Mouse (Mus musculus): ENCODE measurements around the gene Mga. TPM values are rescaled to one million over a fixed set of nuclear protein-coding genes. Genes with fewer than 3 reads are reported as not detected.

Gene Mga
- total and polyA plus RNA-seq, 2 experiments from 2014 or later: 11.4 to 76.4 TPM

- no peaks in the 10 kb centered on the region for H3K4me1 ChIP-seq (ENCODE audit: insufficient read depth, low read length)
- H3K9me3 ChIP-seq (ENCODE audit: low read length): no peaks in the 10 kb centered on the region
- 68% methylated on average over 8 of the region's 8 CpGs for WGBS
- no peak overlapping the region for H3K4me2 ChIP-seq (ENCODE audit: low read depth, low read length)
- H3K4me3 ChIP-seq (ENCODE audit: low read length): no peak overlapping the region
- no peak overlapping the region for H3K27ac ChIP-seq
- no peak for TF ChIP-seq CTCF (IDR thresholded peaks at IDR 0.05; ENCODE audit: low read depth)
- 0 out of 2 replicates have a peak, but pooled peaks cover 4% of the 10 kb centered on the region for H3K36me3 ChIP-seq (ENCODE audit: insufficient read depth, low read length)
- DNase-seq (ENCODE audit: low spot score): no peak
- no peak for ATAC-seq
- no peaks in the 10 kb centered on the region for H3K27me3 ChIP-seq (ENCODE audit: insufficient read depth, low read length)
- H3K9ac ChIP-seq (replicated peaks; ENCODE audit: low read length): no peak overlapping the region
These were observed 88.8 kb downstream of the Mga start for GRCm38 (mm10) chr2:119985871-119986270.

DNA sequence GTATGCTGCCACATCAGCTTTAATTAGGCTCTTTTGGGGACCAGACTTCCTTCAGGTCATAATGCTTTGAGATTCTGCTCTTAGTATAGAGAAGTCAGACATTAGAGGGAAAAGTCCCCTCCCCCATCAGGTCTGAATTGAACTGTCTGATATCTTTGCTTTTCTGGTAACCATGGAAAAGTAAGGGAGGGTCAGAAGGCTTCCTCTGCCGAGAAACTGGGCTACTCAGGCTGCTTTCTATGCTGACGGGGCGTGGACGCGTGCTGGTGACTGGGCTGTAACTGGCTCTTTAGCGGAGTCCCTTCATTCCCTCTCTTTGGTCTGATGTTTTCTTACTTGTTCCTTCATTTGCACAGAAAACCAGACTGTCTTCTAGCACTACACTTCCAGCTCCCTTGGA is 89.3 kb downstream of the Mga start:
- Histone ChIP-seq H3K4me1 (ENCODE audit: insufficient read depth, low read length) (no peaks in the 10 kb centered on the region), H3K4me2 (ENCODE audit: low read depth, low read length) (no peak overlapping the region), H3K9me3 (ENCODE audit: low read length) (no peaks in the 10 kb centered on the region), H3K9ac (replicated peaks; ENCODE audit: low read length) (no peak overlapping the region), H3K27ac (no peak overlapping the region), H3K36me3 (ENCODE audit: insufficient read depth, low read length) (0 out of 2 replicates have a peak, but pooled peaks cover 4% of the 10 kb centered on the region), H3K4me3 (ENCODE audit: low read length) (no peak overlapping the region), H3K27me3 (ENCODE audit: insufficient read depth, low read length) (no peaks in the 10 kb centered on the region)
- ATAC-seq (no peak), DNase-seq (ENCODE audit: low spot score) (no peak)
- TF ChIP-seq CTCF (IDR thresholded peaks at IDR 0.05; ENCODE audit: low read depth): no peak
- WGBS: 64% methylated on average over 6 of the region's 6 CpGs

GRCm38 (mm10) chr2:119987441-119987840 is 90.4 kb downstream of the Mga start:
- no peak for TF ChIP-seq CTCF (IDR thresholded peaks at IDR 0.05; ENCODE audit: low read depth)
- H3K9ac ChIP-seq (replicated peaks; ENCODE audit: low read length): no peak overlapping the region
- ATAC-seq (no peak), DNase-seq (ENCODE audit: low spot score) (no peak)
- no peak overlapping the region for H3K4me3 ChIP-seq (ENCODE audit: low read length)
- WGBS: 98% methylated on average over 2 of the region's 2 CpGs
- 0 out of 2 replicates have a peak, but pooled peaks cover 4% of the 10 kb centered on the region for H3K36me3 ChIP-seq (ENCODE audit: insufficient read depth, low read length)
- H3K9me3 ChIP-seq (ENCODE audit: low read length): no peaks in the 10 kb centered on the region
- H3K4me2 ChIP-seq (ENCODE audit: low read depth, low read length): no peak overlapping the region
- H3K27me3 ChIP-seq (ENCODE audit: insufficient read depth, low read length): no peaks in the 10 kb centered on the region
- no peak overlapping the region for H3K27ac ChIP-seq
- H3K4me1 ChIP-seq (ENCODE audit: insufficient read depth, low read length): no peaks in the 10 kb centered on the region

GRCm38 (mm10) chr2:119988952-119989351 is 91.9 kb downstream of the Mga start:
- DNase-seq (ENCODE audit: low spot score) (no peak), ATAC-seq (no peak)
- 89% methylated on average over 4 of the region's 4 CpGs for WGBS
- no peak for TF ChIP-seq CTCF (IDR thresholded peaks at IDR 0.05; ENCODE audit: low read depth)
- no peaks in the 10 kb centered on the region for H3K9me3 ChIP-seq (ENCODE audit: low read length)
- no peak overlapping the region for H3K9ac ChIP-seq (replicated peaks; ENCODE audit: low read length)
- H3K4me1 ChIP-seq (ENCODE audit: insufficient read depth, low read length): no peaks in the 10 kb centered on the region
- no peaks in the 10 kb centered on the region for H3K27me3 ChIP-seq (ENCODE audit: insufficient read depth, low read length)
- H3K4me2 ChIP-seq (ENCODE audit: low read depth, low read length): no peak overlapping the region
- H3K4me3 ChIP-seq (ENCODE audit: low read length): no peak overlapping the region
- H3K27ac ChIP-seq: no peak overlapping the region
- H3K36me3 ChIP-seq (ENCODE audit: insufficient read depth, low read length): no peaks in the 10 kb centered on the region

DNA sequence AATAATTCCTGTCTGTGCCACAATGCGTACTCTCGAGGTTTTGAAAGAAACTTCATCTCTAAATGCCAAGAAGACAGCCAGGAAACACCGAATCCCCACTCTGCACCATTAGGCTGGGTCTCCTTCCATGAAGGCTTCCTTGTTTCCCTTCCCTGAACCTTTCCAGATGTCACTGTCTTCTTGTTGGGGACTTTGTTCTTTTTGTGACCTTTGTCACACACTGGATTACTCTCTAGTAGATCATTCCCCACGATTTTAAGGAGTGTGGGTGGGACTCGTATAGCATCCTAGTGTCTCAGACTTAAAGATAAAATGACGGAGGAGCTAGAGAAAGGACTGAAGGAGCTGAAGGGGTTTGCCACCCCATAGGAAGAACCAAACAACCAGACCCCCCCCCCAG is 93.9 kb downstream of the Mga start:
- H3K9me3 ChIP-seq (ENCODE audit: low read length): no peaks in the 10 kb centered on the region
- no peaks in the 10 kb centered on the region for H3K36me3 ChIP-seq (ENCODE audit: insufficient read depth, low read length)
- no peak overlapping the region for H3K9ac ChIP-seq (replicated peaks; ENCODE audit: low read length)
- H3K27ac ChIP-seq: no peak overlapping the region
- H3K4me3 ChIP-seq (ENCODE audit: low read length): no peak overlapping the region
- DNase-seq (ENCODE audit: low spot score) (no peak), ATAC-seq (no peak)
- H3K4me2 ChIP-seq (ENCODE audit: low read depth, low read length): no peak overlapping the region
- H3K4me1 ChIP-seq (ENCODE audit: insufficient read depth, low read length): no peaks in the 10 kb centered on the region
- no peak for TF ChIP-seq CTCF (IDR thresholded peaks at IDR 0.05; ENCODE audit: low read depth)
- no peaks in the 10 kb centered on the region for H3K27me3 ChIP-seq (ENCODE audit: insufficient read depth, low read length)
- 89% methylated on average over 6 of the region's 6 CpGs for WGBS

DNA sequence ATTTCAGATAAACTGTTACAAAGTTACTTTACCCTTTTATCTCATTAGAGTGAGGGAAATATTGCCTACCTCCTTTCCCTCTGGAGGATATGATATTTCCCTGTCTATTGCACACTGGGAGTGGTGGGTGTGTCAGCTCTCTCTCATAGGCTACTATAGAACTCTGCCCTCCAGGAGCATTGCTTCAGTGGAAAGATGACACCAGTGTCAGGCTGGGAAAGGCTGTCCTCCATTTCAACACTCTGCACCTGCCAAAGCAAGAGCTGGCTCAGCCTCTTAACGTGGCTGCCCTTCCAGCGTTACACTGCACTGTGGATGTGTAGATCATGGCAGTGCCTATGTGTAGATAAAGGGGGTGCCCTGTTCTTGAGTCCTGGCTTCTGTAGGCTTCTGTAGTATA is 95.3 kb downstream of the Mga start:
- H3K9ac ChIP-seq (replicated peaks; ENCODE audit: low read length): no peak overlapping the region
- H3K4me1 ChIP-seq (ENCODE audit: insufficient read depth, low read length): no peaks in the 10 kb centered on the region
- no peak overlapping the region for H3K4me3 ChIP-seq (ENCODE audit: low read length)
- no peak for TF ChIP-seq CTCF (IDR thresholded peaks at IDR 0.05; ENCODE audit: low read depth)
- no peak overlapping the region for H3K4me2 ChIP-seq (ENCODE audit: low read depth, low read length)
- no peak overlapping the region for H3K27ac ChIP-seq
- WGBS: 81% methylated on average over 2 of the region's 2 CpGs
- no peaks in the 10 kb centered on the region for H3K9me3 ChIP-seq (ENCODE audit: low read length)
- no peaks in the 10 kb centered on the region for H3K27me3 ChIP-seq (ENCODE audit: insufficient read depth, low read length)
- DNase-seq (ENCODE audit: low spot score) (no peak), ATAC-seq (no peak)
- H3K36me3 ChIP-seq (ENCODE audit: insufficient read depth, low read length): no peaks in the 10 kb centered on the region

DNA sequence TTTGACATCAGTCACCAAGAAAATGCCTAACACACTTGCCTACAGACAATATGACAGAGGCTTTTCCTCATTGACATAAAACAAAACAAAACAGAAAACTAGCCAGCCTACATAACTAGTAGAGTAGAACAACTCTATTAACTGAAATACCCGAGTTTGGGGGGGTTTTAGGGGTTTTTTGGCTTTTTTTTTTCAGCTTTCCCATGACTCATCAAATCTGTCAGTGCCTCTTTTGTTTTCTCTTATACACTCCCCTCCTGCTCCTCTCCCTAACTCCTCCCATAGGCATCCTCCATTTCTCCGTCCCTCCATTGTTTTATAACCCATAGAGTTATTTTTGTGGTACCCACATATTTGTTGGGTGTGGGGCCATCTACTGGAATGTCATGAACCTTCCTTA is 96.5 kb downstream of the Mga start:
- Histone ChIP-seq H3K4me3 (ENCODE audit: low read length) (no peak overlapping the region), H3K36me3 (ENCODE audit: insufficient read depth, low read length) (no peaks in the 10 kb centered on the region), H3K4me1 (ENCODE audit: insufficient read depth, low read length) (no peaks in the 10 kb centered on the region), H3K27me3 (ENCODE audit: insufficient read depth, low read length) (no peaks in the 10 kb centered on the region), H3K9me3 (ENCODE audit: low read length) (no peaks in the 10 kb centered on the region), H3K9ac (replicated peaks; ENCODE audit: low read length) (no peak overlapping the region), H3K4me2 (ENCODE audit: low read depth, low read length) (no peak overlapping the region), H3K27ac (no peak overlapping the region)
- DNase-seq (ENCODE audit: low spot score): no peak
- ATAC-seq: no peak
- TF ChIP-seq CTCF (IDR thresholded peaks at IDR 0.05; ENCODE audit: low read depth): no peak
- WGBS: 48% methylated on average over 2 of the region's 2 CpGs

All from hindbrain, postnatal 0 days (tissue).